Mouse (Mus musculus): ENCODE results near the gene Nfkbia.

DNA sequence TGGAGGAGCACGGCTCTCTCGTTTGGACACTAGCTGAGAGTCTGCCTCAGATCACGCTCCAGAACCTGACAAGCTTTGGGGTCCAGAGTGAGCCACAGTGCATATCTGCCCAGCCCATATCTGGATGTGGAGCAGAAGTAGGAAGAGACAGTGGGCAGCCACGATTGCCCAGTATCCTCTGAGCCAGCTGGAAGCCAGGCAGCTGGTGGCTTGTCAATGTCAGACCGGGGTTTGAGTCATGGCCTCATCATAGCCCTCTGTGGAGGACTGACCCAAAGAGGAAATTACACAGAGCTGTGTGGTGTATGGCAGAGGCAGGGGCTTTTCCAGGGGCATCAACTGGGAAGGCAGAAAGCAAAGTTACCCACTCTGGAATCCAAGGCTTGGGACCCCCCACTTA is 25.6 kb downstream of the Nfkbia start:
- TF ChIP-seq CTCF (IDR thresholded peaks at IDR 0.05; ENCODE audit: borderline replicate concordance, insufficient read depth, low read length) (no peak), POLR2A (IDR thresholded peaks at IDR 0.05; ENCODE audit: low read depth, low read length) (no peak)
